Mouse (Mus musculus): ENCODE results near the gene Dnajb2.

Gene Dnajb2

GRCm38 (mm10) chr1:75236117-75237050 lies at the start of gene Dnajb2:
TSS of gene Dnajb2 (plus strand) at chr1:75236406.
- DNase-seq (ENCODE audit: low spot score), result peak; percentile 85

DNA sequence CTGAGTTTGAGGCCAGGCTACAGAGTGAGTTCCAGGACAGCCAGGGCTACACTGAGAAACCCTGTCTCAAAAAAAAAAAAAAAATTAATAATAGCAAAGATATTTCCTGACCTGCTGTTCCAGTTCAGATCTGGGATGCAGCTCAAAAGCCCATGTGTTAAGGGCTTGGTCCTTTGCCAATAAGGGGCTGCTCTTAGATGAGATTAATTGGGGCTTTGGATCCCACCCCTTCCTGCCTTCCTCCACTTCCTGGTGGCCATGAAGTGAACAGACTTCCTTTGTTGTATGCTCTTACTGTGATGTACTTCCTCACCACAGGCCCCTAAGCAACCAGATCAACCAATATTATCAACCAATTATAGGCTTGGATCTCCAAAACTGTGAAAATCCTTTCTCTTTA lies 49.1 kb upstream of the Dnajb2 start:
- DNase-seq (ENCODE audit: low spot score), result no peak

DNA sequence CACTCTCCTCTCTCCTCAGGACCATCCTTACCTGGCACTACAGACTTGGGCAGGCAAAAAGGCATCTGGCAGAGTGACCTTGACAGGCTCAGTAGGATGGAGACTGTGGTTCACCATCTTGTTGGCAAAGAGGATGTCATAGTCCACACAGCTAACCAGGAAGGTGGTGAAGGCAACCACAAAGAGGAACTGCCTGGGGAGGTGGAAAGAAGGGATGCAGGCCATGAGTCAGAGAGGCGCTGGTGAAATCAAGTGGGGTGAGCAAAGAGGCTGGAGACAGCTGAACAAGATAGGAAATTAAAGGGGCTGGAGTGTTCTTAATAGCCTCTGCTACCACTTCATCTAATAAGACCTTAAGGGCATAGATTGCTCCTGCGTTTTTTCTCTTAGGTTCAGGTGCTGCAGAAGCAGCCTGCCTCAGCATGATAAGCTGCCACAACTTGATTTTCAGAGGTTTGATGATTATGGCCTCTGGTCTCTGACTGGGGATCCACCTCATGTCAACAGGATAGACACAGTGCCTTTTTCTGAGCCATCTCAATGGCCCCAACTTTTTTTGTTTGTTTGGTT lies 48.2 kb upstream of the Dnajb2 start:
- no peak for DNase-seq (ENCODE audit: low spot score)

GRCm38 (mm10) chr1:75190577-75190976 lies 45.6 kb upstream of the Dnajb2 start:
- DNase-seq (ENCODE audit: low spot score), result no peak

DNA sequence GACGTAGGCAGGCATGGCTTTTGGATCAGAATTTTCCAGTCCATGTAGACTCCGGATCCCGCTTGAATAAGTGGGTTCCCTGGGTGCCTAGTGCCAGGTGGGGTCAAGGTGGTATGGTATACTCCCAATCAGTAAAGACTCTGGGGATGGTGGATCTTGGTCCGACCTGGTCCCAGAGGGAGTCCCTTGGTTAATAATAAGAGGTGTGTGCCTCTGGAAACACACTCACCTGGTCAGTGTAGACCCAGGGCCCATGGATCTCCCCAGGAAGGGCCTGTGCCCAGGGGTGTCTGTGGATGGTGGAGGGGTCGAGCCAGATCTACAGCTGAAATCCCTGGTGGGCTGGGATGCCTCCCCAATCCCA lies 45.0 kb upstream of the Dnajb2 start:
- DNase-seq (ENCODE audit: low spot score), result no peak

- peak; percentile 91 for DNase-seq (ENCODE audit: low spot score)
Observed at GRCm38 (mm10) chr1:75191622-75192402, 44.4 kb upstream of the Dnajb2 start, which contains the start of the genes Ankzf1 and Atg9a. TSS of gene Ankzf1 (plus strand) at chr1:75192151. TSS of gene Atg9a (minus strand) at chr1:75192196.

GRCm38 (mm10) chr1:75192452-75192851 lies 43.8 kb upstream of the Dnajb2 start:
- peak; percentile 57 for DNase-seq (ENCODE audit: low spot score)

DNA sequence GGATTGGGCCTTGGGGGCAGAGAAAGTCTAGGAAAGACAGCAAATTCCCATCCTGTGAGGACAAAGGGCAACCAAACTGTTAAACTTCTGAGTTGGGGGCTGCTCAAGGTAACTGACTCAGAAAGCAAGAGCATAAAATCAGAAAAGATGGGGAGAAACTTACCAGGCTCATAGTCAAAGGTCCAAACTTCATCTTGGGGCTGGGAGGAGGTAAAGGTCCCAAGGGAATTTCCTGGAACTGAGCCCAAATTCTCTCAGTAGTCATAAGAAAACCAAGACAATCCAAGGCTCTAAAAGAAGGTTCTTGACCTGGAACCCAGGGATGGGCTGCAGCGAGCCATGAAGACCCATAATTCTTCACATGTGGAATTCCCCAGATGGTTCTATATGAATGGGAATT lies 35.0 kb upstream of the Dnajb2 start:
- DNase-seq (ENCODE audit: low spot score), result no peak

DNA sequence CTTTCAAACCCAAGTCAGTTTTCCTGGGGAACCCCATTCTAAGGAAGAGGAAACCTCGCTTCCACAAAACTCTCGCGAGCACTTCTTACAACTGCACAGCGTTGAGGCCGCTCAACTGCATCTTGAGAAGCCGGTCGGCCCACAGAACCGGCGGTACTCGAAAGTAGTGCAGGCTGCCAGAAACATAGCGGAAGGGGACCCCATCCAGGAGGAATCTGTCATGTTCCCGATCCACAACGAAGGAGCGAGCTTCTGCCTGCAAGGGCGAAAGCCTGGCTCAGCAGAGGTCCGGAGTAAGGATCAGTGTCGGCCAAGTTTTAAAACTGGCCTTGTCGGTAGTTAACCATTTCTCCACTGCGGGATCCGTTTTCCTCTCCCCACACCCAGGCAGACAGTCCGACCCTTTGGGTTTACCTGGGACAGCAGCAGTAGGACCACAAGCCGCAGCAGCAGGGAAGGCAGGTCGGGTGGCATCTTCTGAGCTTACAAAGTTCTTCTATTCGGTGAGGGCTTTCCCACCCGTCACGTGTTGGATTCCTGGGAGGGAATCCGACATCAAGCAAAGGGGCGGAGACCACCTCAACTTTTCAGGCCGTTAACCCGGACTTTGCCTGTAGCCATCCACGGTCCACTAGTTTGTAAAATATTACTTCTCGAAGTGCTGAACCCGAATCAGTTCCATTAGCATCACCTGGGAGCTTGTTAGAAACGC lies 27.1 kb upstream of the Dnajb2 start:
- peak; percentile 49 for DNase-seq (ENCODE audit: low spot score)

- DNase-seq (ENCODE audit: low spot score), result peak; percentile 93
Observed at GRCm38 (mm10) chr1:75210136-75211087, 25.8 kb upstream of the Dnajb2 start, which contains the start of the genes Glb1l and Stk16. TSS of gene Glb1l (minus strand) at chr1:75210813. TSS of gene Stk16 (plus strand) at chr1:75210838.

DNA sequence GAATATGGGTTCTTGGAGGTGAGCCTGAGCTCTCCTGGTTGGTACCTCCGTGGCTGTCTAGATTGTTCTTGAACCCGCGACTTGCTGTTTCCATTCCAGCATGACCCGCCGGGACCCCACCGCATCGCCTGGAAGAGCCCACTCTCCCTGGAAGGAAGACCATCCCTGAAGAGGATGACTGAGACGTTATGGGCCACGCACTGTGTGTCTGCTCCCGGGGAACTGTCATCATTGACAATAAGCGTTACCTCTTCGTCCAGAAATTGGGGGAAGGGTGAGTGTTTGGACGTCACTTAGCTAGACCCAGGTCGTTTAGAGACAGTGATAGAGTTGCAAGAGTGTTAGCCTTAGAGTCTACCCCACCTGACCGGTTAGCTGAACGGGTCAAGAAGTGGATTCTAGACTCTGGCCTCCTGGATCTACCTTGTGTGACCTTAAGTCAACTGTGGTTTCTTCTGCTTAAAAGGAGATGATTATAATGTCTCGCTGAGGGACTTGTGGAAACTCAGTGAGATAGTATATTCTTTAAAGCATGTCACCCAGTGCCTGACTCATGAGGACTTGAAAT lies 25.0 kb upstream of the Dnajb2 start:
- DNase-seq (ENCODE audit: low spot score), result no peak

- DNase-seq (ENCODE audit: low spot score), result no peak
Observed at GRCm38 (mm10) chr1:75212542-75212941, 23.7 kb upstream of the Dnajb2 start.

DNA sequence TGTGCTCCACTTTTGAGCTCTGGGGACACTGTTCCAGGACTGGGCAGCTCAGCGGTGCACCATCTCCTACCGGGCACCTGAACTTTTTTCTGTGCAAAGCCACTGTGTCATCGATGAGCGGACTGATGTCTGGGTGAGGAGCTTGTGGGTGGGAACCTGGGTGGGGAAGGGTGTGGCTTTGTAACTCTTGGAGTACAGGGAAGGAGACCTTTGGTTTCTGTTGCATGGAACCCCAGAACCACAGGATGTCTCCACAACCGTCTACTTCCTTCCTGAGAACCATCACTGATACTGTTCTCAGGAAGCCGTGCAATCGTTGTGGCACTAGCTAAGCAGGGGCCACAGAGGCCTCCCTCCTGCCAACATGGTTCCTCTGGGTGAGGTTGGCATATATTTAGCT lies 23.1 kb upstream of the Dnajb2 start:
- no peak for DNase-seq (ENCODE audit: low spot score)

DNA sequence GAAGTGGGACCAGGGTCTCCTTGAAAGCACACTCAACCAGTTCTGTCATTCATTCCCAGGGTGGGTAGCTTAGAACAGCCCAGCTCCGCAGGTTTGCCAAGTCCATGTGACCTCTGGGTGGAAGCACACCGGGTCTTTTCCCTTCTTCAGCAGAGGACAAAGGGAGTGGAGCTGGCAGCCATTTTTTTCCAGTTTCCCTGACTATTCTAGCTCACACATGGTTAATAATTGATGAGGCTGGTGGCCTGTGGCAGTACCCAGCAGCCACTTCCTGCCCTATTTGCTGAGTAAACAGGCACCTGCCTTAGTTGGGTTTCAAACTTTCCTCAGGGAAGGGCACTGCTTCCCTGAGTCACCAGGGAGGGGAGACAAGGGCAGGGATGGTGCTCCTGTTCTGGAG lies 21.8 kb upstream of the Dnajb2 start:
- DNase-seq (ENCODE audit: low spot score), result no peak

GRCm38 (mm10) chr1:75214886-75215285 lies 21.3 kb upstream of the Dnajb2 start:
- DNase-seq (ENCODE audit: low spot score), result no peak

- no peak for DNase-seq (ENCODE audit: low spot score)
Observed at GRCm38 (mm10) chr1:75215785-75216184, 20.4 kb upstream of the Dnajb2 start.

- DNase-seq (ENCODE audit: low spot score), result no peak
Observed at GRCm38 (mm10) chr1:75216797-75217585, 19.2 kb upstream of the Dnajb2 start.

DNA sequence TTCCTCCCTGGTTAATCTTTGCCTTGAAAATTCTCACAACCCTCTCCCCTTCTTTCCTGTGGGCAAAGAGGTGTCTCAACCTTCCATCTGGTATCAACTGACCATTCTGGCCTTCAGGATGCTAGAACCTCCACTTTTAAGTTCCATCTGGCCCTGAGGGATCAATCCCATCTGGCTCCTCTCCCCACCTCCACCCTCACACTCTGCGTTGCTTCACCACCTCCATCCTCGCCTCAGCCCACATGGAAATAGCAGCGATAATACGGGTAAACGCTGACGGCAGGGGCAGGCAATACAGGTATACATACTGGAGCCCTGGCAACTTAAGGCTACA lies 18.3 kb upstream of the Dnajb2 start:
- DNase-seq (ENCODE audit: low spot score), result no peak

DNA sequence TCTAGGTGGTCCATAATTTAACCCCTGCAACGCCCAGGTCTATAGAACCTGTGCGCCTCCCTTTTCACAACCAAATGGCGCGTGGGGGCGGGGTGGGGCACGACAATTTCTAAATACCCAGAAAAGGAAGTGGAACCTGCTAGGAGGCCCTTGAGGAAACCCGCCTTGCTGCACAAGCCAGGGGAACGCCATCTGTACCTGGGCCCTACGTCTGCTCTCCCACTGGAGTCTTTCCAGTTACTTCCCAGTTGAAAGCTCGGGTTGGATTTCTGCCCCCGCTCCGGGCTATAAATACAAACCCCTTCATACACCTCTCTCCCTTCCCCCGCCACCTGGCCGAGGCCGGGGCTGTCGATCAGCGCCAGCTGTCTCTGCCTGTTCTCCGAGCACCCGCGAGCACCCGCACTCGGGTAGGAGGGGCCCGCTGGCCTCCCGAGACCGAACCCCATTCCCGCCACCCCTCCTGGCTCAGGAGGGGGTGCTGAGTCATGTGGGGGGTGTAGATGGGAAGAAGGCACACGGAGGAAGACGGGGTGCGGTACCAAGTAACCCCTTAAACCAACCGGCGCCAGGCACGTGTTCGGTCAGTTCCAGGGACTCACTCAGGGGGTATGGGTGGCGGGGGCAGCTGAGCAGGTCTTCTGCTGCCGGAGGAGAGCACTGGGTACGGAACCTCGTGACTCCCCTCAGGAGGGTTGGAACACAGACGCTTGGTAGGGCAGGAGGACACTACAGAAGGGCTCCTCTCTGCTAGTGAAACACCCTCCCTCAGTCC lies 17.8 kb upstream of the Dnajb2 start:
- peak; percentile 20 for DNase-seq (ENCODE audit: low spot score)
